Mouse (Mus musculus): Measurements from ENCODE around the gene Aldh8a1. TPM values are rescaled to one million over a fixed set of nuclear protein-coding genes. Genes with fewer than 3 reads are reported as not detected.

The Aldh8a1 gene
- polyA plus RNA-seq, 1 experiment: not detected

GRCm38 (mm10) chr10:21400031-21400430 is 22.9 kb downstream of the Aldh8a1 start:
- Histone ChIP-seq H3K79me2 (ENCODE audit: control insufficient read depth, insufficient read depth) (no peaks in the 10 kb centered on the region), H3K4me3 (ENCODE audit: insufficient read depth, poor library complexity, severe bottlenecking) (no peak overlapping the region), H3K79me3 (ENCODE audit: low read depth) (no peaks in the 10 kb centered on the region), H3K27me3 (ENCODE audit: control insufficient read depth, insufficient read depth, insufficient read length) (no peaks in the 10 kb centered on the region), H3K36me3 (ENCODE audit: control insufficient read depth, insufficient read depth) (no peaks in the 10 kb centered on the region), H3ac (ENCODE audit: control insufficient read depth, insufficient read length, low read depth) (no peak overlapping the region)
- TF ChIP-seq MYOD1 (IDR thresholded peaks at IDR 0.05; ENCODE audit: control insufficient read depth, insufficient read length, low read depth) (no peak), CTCF (IDR thresholded peaks at IDR 0.05; ENCODE audit: control insufficient read depth, insufficient read depth, insufficient read length) (no peak), FOSL1 (IDR thresholded peaks at IDR 0.05; ENCODE audit: insufficient read depth, low read length, poor library complexity, severe bottlenecking) (no peak), MAX (IDR thresholded peaks at IDR 0.05) (no peak), CEBPB (IDR thresholded peaks at IDR 0.05; ENCODE audit: low read depth) (no peak), MYOG (IDR thresholded peaks at IDR 0.05; ENCODE audit: control insufficient read depth, extremely low read depth, insufficient read length) (no peak), USF1 (IDR thresholded peaks at IDR 0.05; ENCODE audit: low read depth) (no peak)

GRCm38 (mm10) chr10:21400453-21400852 is 23.4 kb downstream of the Aldh8a1 start:
- H3K27me3 ChIP-seq (ENCODE audit: control insufficient read depth, insufficient read depth, insufficient read length): no peaks in the 10 kb centered on the region
- no peak overlapping the region for H3ac ChIP-seq (ENCODE audit: control insufficient read depth, insufficient read length, low read depth)
- H3K36me3 ChIP-seq (ENCODE audit: control insufficient read depth, insufficient read depth): no peaks in the 10 kb centered on the region
- no peak for TF ChIP-seq MYOD1 (IDR thresholded peaks at IDR 0.05; ENCODE audit: control insufficient read depth, insufficient read length, low read depth)
- no peak for TF ChIP-seq MAX (IDR thresholded peaks at IDR 0.05)
- no peak for TF ChIP-seq CTCF (IDR thresholded peaks at IDR 0.05; ENCODE audit: control insufficient read depth, insufficient read depth, insufficient read length)
- no peak for TF ChIP-seq USF1 (IDR thresholded peaks at IDR 0.05; ENCODE audit: low read depth)
- TF ChIP-seq FOSL1 (IDR thresholded peaks at IDR 0.05; ENCODE audit: insufficient read depth, low read length, poor library complexity, severe bottlenecking): no peak
- TF ChIP-seq MYOG (IDR thresholded peaks at IDR 0.05; ENCODE audit: control insufficient read depth, extremely low read depth, insufficient read length): no peak
- no peak for TF ChIP-seq CEBPB (IDR thresholded peaks at IDR 0.05; ENCODE audit: low read depth)
- H3K79me3 ChIP-seq (ENCODE audit: low read depth): no peaks in the 10 kb centered on the region
- no peaks in the 10 kb centered on the region for H3K79me2 ChIP-seq (ENCODE audit: control insufficient read depth, insufficient read depth)
- no peak overlapping the region for H3K4me3 ChIP-seq (ENCODE audit: insufficient read depth, poor library complexity, severe bottlenecking)

GRCm38 (mm10) chr10:21401259-21401658 is 24.2 kb downstream of the Aldh8a1 start:
- Histone ChIP-seq H3K79me2 (ENCODE audit: control insufficient read depth, insufficient read depth) (no peaks in the 10 kb centered on the region), H3K4me3 (ENCODE audit: insufficient read depth, poor library complexity, severe bottlenecking) (no peak overlapping the region), H3K27me3 (ENCODE audit: control insufficient read depth, insufficient read depth, insufficient read length) (no peaks in the 10 kb centered on the region), H3K36me3 (ENCODE audit: control insufficient read depth, insufficient read depth) (no peaks in the 10 kb centered on the region), H3K79me3 (ENCODE audit: low read depth) (no peaks in the 10 kb centered on the region), H3ac (ENCODE audit: control insufficient read depth, insufficient read length, low read depth) (no peak overlapping the region)
- TF ChIP-seq USF1 (IDR thresholded peaks at IDR 0.05; ENCODE audit: low read depth): no peak
- TF ChIP-seq CTCF (IDR thresholded peaks at IDR 0.05; ENCODE audit: control insufficient read depth, insufficient read depth, insufficient read length): no peak
- TF ChIP-seq FOSL1 (IDR thresholded peaks at IDR 0.05; ENCODE audit: insufficient read depth, low read length, poor library complexity, severe bottlenecking): no peak
- no peak for TF ChIP-seq MYOD1 (IDR thresholded peaks at IDR 0.05; ENCODE audit: control insufficient read depth, insufficient read length, low read depth)
- TF ChIP-seq CEBPB (IDR thresholded peaks at IDR 0.05; ENCODE audit: low read depth): no peak

GRCm38 (mm10) chr10:21404822-21405221 is 27.7 kb downstream of the Aldh8a1 start:
- H3K36me3 ChIP-seq (ENCODE audit: control insufficient read depth, insufficient read depth): no peaks in the 10 kb centered on the region
- H3ac ChIP-seq (ENCODE audit: control insufficient read depth, insufficient read length, low read depth): no peak overlapping the region
- no peaks in the 10 kb centered on the region for H3K27me3 ChIP-seq (ENCODE audit: control insufficient read depth, insufficient read depth, insufficient read length)
- no peak for TF ChIP-seq MYOD1 (IDR thresholded peaks at IDR 0.05; ENCODE audit: control insufficient read depth, insufficient read length, low read depth)
- TF ChIP-seq MAX (IDR thresholded peaks at IDR 0.05): no peak
- TF ChIP-seq MYOG (IDR thresholded peaks at IDR 0.05; ENCODE audit: control insufficient read depth, extremely low read depth, insufficient read length): no peak
- no peak for TF ChIP-seq FOSL1 (IDR thresholded peaks at IDR 0.05; ENCODE audit: insufficient read depth, low read length, poor library complexity, severe bottlenecking)
- no peak for TF ChIP-seq CEBPB (IDR thresholded peaks at IDR 0.05; ENCODE audit: low read depth)
- no peak for TF ChIP-seq CTCF (IDR thresholded peaks at IDR 0.05; ENCODE audit: control insufficient read depth, insufficient read depth, insufficient read length)
- H3K79me2 ChIP-seq (ENCODE audit: control insufficient read depth, insufficient read depth): no peaks in the 10 kb centered on the region
- no peak overlapping the region for H3K4me3 ChIP-seq (ENCODE audit: insufficient read depth, poor library complexity, severe bottlenecking)
- H3K79me3 ChIP-seq (ENCODE audit: low read depth): no peaks in the 10 kb centered on the region

GRCm38 (mm10) chr10:21405707-21406534 is 28.8 kb downstream of the Aldh8a1 start:
- no peaks in the 10 kb centered on the region for H3K79me3 ChIP-seq (ENCODE audit: low read depth)
- no peak for TF ChIP-seq USF1 (IDR thresholded peaks at IDR 0.05; ENCODE audit: low read depth)
- TF ChIP-seq MYOD1 (IDR thresholded peaks at IDR 0.05; ENCODE audit: control insufficient read depth, insufficient read length, low read depth): no peak
- no peak for TF ChIP-seq CEBPB (IDR thresholded peaks at IDR 0.05; ENCODE audit: low read depth)
- TF ChIP-seq FOSL1 (IDR thresholded peaks at IDR 0.05; ENCODE audit: insufficient read depth, low read length, poor library complexity, severe bottlenecking): no peak
- TF ChIP-seq CTCF (IDR thresholded peaks at IDR 0.05; ENCODE audit: control insufficient read depth, insufficient read depth, insufficient read length): no peak
- TF ChIP-seq MAX (IDR thresholded peaks at IDR 0.05): no peak
- H3K27me3 ChIP-seq (ENCODE audit: control insufficient read depth, insufficient read depth, insufficient read length): no peaks in the 10 kb centered on the region
- no peak overlapping the region for H3ac ChIP-seq (ENCODE audit: control insufficient read depth, insufficient read length, low read depth)
- H3K36me3 ChIP-seq (ENCODE audit: control insufficient read depth, insufficient read depth): no peaks in the 10 kb centered on the region
- H3K79me2 ChIP-seq (ENCODE audit: control insufficient read depth, insufficient read depth): no peaks in the 10 kb centered on the region
- H3K4me3 ChIP-seq (ENCODE audit: insufficient read depth, poor library complexity, severe bottlenecking): no peak overlapping the region
